Mouse (Mus musculus): ENCODE results near the gene Efcab2. TPM values are rescaled to one million over a fixed set of nuclear protein-coding genes. Genes with fewer than 3 reads are reported as not detected.
A peak's percentile ranks its signal among the peaks of the same experiment; 100 is the strongest.

The Efcab2 gene
- polyA plus RNA-seq, 1 experiment from 2014 or later = 7.2 TPM

DNA sequence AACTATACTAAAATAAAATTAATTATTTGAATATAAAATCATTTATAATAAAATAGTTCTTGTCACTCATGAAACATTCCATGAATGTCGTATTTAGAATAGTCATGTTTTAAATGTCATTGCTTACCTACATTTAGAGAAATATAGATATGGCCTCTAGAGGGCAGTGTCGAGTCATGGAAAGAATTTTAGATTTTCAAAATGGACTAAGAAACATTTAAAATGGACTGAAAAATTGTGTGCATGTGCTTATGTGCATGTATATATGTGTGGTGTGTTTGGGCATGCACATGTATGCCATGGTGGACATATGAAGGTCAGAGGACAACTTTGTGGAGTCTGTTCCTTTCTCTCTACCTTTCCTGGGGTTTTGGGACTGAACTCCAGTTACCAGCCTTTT is 62.4 kb downstream of the Efcab2 start:
- DNase-seq (ENCODE audit: low spot score) = peak; percentile 59

DNA sequence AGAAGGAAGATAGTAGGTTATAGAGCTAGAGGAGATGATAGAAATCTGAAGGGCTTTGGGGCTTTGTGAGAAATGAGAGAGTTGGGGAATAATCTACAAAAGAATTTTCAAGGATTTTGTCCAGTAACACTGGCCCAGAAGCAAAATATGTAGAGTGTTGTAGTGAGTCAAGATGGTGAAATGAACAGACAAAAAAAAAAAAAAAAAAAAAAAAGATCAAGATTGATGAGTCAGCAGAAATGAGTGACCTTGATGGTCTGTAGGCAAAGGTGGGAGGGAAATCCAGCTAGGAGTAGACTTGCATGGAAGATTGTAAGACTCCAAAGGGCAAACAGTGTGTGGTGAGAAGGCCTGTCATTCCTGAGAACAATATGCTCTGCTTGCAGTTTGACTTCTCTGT is 78.0 kb downstream of the Efcab2 start:
- DNase-seq (ENCODE audit: low spot score) = no peak

DNA sequence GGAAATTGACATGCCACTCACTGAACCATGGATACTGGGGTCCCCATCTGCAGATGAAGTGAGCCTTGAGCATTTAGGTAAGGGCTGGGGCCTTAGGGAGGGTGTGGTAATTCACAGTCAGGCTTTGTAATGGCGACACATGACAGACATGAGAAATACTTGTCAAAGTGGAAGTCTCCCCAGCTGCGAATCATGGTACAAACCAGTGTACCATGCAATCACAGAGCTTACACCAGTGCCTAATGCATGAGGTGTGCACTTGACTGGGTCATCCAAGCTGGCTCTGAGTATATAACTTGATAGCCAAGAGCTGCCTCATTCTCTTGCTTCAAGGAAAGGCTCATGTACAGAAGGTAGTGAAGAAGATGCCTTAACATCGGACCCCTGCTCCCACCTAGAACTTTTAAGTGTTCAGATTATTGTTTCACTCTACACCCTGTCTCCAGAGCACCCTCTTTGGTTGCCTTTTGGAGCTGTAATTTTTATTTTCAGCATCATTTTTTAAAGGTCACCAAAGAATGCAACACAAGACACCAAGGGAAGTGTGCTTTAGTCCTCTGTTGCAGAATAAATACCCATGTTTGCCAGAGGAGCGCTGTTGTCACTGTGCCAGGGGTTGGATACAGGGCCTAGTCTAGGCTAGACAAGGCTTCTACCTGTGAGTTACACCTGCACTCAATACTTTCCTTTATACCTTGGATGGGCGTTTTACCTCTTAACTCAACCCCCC is 79.4 kb downstream of the Efcab2 start:
- DNase-seq (ENCODE audit: low spot score) = no peak

DNA sequence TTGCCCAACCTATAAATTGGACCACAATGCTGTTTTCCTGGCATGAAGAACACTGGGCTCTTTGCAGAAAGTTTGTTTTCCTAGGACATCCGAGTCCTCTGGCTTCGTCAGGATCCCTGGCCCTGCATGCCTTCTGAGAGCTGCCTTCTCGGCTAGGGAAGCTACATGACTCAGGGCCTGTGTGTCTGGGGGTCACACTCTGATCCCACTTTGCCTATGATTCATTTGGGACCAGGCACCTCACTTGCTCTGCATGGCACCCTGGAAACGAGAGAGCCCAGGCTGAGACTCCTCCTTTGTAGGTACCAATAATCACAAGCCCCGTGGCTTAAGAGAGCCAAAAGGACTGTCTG is 80.0 kb downstream of the Efcab2 start:
- no peak for DNase-seq (ENCODE audit: low spot score)

DNA sequence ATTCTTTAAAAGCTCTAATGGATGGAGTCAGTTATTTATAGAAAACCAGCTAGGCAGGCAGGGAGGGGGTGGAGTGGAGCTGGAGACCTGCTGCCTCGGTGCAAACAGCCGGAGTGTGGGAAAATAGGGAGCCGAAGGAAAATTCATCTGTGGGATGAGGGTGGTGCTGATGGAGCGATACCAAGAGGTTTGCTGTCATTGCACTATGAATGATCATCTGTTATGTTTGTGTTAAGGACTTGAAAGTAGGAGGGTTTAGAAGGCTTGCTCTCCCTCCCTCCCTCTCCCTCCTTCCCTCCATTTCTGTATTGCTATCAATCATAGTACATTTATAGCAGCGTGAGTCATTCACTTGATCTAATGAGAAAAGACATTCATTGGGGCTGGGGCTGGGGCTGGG is 80.9 kb downstream of the Efcab2 start:
- no peak for DNase-seq (ENCODE audit: low spot score)

DNA sequence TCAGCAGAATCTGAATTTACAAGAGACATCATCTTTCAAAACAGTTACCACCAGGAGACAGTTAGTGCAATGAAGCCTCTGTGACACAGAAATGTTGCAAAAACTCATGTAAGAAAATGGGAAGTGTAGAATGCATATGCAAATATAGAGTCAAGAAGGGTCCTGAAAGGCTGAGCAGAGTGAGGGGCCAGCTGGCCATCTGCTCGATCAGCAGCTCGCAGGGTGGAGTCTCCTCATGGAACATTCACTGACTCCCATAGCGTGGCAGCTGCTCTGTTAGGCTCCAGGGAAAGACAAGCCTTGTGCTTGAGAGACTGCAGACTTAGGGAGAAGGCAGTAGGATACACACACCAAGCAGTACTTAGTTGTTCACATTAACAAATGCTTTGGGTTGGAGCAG is 83.2 kb downstream of the Efcab2 start:
- DNase-seq (ENCODE audit: low spot score) = no peak

DNA sequence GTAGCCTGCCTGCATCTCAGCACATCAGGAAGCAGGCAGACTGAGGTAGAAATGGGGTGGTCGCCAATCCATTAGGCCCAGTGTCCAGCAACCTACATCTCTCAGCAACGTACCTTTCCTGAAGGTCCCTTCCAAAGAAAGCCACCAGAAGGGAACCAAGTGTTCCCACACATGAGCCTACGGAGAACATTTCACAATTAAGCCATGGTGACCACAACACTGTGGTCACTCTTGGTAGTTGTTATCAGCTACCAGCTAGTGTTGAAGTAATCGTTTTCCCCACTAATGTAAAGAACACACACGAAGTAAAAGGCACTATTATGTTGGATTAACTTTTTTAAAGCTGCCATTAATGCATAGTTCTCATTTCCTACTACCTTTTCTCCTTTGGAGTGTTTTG is 85.8 kb downstream of the Efcab2 start:
- DNase-seq (ENCODE audit: low spot score) = no peak

DNA sequence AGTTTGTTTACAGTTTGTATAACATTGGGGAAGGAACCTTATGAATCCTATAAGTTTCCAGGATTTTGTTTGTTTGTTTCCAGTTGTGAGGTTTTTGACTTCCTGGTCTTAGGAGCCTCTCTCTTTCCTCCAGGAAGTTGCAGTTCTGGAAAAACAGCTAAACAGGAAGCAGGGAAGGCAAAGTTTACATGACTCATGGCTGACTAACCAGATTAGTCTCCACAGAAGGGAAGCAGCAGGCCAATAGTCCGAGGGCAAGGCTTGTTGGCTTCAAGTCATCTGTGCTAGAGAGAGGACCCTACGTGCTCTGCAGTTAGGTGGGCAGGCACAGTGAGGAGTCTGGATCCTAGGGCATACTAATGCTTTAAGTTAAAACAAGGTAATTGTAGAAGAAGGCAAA is 86.6 kb downstream of the Efcab2 start:
- no peak for DNase-seq (ENCODE audit: low spot score)

DNA sequence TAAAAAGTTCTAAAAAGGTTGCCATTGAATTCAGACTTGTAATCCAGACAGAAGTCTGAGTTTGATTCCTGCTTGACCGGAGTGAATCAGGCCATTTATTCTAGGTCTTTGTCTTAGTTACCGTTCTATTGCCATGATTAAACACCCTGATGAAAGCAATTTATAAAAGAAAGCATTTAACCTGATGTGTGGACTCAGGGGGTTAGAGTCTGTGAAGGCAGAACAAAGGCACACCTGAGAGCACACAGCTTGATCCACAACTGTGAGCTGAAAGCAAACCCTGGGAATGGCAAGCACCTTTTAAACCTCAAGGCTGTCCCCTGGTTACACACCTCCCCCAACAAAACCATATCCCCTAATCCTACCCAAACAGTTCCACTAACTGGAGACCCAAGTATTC is 90.3 kb downstream of the Efcab2 start:
- DNase-seq (ENCODE audit: low spot score) = no peak

DNA sequence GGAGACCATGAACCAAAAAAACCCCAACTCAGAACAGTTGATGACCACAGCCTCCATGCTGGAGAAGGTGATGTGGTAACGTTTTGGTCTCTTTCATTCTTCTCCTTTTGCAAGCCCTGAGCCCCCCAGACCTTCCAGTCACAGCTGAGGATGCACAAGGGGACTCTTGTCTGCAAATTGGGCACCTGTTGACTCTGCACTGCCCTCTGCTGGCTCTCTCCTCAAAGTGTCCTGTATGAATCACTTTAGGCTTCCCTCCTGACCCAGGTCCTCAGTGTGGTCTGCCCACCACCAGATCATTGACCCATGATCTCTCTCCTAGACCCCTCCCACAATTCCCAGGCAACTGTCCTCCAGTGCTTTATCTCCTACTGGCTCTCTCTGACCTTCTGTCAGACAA is 91.0 kb downstream of the Efcab2 start:
- peak; percentile 31 for DNase-seq (ENCODE audit: low spot score)

DNA sequence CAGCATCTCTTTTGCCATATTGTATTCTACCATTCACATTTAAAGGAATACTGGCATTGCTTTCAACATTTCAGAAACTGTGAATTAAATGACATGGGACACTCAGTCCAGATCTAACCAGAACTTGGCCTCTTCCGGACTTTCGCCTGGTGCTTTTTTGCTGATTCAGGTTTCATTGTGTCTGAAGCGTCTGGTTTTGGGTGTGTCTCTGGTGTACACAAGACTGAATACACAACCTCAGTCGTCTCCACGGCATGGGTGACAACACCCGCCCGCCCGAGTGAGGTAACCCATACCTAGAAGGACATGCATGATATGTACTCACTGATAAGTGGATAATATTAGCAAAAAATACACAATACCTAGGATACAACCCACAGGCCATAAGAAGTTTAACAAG is 101.1 kb downstream of the Efcab2 start:
- no peak for DNase-seq (ENCODE audit: low spot score)

DNA sequence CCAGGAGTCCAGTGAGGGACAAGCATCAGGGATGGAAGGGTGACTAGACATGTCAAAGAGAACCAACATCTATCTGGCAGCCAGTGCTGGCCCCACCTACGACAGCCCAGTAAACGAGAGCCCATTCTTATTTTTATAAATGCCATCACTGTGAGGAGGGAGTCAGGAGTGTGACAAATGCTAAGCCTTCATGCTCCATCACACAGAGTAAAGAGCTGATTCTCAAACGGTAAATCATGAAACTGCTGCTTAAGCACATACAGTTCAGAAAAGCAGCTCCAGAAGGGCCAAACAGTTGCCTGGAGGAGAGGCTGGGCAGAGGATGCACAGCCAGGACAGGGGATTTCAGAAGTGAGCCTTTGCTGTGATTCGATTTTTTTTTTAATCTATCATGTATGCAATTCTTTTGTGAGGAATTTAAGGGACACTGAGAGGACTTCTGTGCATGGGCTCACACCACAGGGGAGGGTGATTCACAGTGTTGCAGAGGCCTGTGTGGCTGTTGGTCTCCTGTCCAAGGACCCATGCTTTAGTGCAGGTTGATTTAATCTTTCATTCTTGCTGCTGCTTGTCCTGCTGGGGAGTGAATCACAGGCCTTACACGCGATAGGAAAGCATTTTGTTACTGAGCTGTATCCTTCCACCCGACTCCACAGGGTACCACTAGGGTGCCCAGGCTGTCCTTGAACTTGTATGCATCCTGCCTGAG is 106.6 kb downstream of the Efcab2 start:
- no peak for DNase-seq (ENCODE audit: low spot score)

DNA sequence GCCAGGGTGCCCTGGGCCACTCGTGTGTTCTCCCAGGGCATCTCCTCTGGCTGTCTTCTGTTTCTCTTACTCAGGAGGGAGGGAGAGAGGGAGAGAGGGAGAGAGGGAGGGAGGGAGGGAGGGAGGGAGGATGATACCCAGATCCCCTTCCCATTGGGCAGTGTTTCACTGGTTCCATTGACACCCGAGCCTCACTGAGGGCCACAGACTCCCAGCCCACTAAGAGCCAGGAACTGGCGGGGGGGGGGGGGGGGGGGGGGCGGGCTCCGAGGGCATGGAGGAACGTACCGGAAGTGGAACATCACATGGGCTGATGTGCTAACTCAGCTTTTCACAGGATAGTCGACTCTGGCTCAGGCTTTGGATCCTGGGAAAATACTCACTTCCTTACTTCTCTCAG is 108.1 kb downstream of the Efcab2 start:
- DNase-seq (ENCODE audit: low spot score) = no peak

DNA sequence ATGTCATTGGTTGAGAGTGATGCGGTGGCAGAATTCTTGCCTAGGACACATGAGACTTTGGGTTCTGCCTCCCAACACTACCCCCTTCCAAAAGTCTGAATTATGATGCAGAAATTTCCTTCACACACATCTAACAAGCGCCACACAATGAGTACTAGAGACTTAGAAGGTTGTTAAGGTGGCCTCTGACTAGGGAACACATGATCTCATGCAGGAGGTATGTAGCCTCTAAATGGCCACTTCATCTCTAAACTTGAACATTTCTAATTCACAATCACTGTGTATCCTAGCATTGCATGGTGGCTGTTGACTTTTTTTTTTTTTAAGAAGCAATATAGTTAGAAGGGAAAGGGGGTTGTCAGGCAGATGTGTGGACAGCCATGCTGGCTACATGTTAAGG is 110.0 kb downstream of the Efcab2 start:
- no peak for DNase-seq (ENCODE audit: low spot score)

DNA sequence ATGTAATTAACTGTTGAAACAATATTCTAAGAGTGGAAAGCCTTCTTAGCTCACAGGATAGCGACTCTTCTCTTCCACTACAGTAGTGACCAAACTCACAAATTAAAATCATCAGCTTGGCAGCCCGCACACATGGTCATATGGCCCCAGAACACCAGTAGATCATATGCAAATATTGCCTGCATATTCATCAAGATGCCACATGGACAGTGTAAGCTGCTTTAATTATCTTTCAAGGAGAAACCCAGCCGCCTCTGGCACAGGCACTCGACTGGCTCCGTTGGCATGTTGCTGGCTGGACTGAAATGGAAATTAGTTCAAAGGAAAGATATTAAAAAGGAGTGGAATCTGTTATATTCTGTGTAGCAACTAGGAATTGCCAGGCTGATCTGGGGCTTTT is 116.5 kb downstream of the Efcab2 start:
- no peak for DNase-seq (ENCODE audit: low spot score)

DNA sequence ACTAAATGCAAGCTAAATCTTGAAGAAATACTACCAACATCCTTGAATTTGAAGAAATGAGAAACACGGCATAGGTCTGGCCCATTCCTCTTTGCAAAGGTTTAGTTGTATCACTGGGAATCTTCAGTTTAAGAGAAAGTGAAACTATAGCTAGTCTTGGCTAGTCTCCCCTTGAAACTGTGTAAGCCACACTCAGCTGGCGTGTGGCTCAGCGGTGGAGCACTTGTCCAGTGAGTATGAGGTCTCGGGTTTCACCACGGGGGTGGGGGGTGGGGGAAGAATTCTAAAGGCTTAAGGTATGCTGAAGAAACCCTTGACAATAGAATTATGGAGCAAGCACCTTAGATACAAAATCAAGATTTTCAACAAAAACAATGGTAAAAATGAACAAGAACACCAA is 117.3 kb downstream of the Efcab2 start:
- DNase-seq (ENCODE audit: low spot score) = no peak

DNA sequence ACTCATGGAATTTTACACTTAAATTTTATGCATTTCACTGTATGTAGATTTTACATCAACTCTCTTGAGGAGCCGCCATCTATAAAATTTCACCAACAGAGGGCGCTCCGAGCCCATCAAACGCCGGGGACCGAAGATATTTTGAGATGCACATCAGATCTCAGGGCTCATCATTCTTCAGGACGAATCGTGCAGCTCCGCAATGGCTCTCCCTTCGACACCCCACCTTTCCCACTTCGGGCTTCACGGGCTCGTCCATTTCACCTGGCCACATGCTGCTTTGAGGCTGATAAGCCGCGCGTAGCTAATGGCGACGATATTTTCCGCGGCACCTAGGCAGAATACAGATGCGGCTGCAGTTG is 121.3 kb downstream of the Efcab2 start:
- peak; percentile 84 for DNase-seq (ENCODE audit: low spot score)

DNA sequence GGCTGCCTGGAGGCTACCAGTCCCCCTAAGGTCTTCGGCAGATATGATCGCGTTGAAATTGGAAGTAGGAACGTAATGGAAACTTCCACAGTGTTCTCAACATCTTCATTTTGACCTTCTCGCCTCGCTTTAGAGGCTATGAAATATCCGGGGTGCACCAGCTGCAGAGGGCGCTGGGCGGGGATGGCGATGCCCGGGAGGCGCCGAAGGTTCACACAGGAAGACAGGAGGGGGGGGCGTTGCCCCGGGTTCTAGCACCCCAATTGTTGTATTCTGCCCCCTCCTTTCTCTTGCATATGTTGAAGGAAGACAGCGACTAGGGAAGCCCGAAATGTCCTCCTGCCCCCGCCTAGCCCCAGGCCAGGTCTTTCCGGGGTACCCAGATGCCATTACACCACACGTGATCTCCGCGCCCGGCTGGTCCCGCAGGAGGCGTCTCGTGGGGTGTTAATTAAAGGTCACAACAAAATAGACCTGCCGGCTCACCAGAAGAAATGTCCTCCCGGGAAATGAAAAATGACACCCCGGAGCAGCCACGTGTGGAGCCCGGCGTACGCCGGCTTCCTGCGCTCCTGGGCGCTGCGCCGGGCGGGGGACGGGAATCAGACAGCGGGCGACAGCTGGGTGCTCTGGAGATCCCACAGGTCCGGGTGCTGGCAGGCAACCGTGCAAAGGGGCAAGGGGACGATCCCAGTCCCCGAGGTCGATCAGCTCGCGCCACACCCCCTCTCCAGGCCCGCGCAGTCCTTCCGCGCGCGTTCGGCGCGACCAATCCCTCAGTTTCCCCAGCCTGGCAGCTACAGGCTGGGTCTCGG is 121.9 kb downstream of the Efcab2 start:
- peak; percentile 2 for DNase-seq (ENCODE audit: low spot score)

DNA sequence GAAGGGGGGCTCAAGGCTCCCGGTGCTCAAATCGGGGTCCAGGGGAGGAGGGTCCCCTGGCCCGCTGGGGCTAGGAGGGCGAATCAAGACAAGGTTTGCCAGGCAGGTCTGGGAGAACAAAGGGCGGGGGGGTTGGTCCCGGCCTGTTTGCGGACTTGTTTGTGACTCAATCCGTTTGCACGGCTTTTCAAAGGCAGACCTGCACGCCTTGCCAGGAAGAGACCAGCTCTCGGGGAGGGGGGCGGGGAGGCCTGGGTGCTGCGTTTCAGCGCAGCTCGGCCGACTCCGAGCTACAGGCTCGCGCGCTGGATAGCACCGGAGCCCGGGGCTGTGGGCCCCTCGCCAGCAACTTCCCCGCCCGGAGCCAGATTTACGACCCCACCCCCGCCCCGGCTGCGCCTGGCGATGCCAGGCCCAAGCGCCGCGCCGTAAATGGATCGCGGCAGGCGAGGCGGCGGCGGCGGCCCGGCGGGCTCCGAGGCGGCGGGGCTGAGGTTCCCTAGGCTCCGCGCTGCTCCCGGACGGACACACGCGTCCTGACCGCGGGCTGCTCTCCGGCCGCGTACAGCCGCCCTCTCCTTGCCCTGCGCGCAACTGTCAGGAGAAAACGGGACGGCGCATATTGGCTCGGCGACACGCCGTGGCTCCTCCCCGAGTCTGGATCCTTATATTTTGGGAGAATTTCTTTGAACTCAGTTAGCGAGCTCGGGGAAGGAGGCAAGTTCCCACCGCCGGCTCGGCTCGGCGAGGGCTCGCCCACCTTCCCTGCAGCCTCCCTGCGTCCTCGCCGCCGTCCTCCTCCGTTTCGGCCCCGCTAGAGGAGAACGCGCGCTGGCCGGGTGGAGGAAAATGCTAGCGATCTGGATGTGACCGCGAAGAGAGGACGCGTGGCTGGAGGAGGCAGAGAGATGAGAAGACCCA is 122.8 kb downstream of the Efcab2 start, which contains the start of gene Kif26b:
TSS of gene Kif26b (plus strand) at position 695 of the 921 bp plus-strand sequence.
- peak; percentile 19 for DNase-seq (ENCODE audit: low spot score)

DNA sequence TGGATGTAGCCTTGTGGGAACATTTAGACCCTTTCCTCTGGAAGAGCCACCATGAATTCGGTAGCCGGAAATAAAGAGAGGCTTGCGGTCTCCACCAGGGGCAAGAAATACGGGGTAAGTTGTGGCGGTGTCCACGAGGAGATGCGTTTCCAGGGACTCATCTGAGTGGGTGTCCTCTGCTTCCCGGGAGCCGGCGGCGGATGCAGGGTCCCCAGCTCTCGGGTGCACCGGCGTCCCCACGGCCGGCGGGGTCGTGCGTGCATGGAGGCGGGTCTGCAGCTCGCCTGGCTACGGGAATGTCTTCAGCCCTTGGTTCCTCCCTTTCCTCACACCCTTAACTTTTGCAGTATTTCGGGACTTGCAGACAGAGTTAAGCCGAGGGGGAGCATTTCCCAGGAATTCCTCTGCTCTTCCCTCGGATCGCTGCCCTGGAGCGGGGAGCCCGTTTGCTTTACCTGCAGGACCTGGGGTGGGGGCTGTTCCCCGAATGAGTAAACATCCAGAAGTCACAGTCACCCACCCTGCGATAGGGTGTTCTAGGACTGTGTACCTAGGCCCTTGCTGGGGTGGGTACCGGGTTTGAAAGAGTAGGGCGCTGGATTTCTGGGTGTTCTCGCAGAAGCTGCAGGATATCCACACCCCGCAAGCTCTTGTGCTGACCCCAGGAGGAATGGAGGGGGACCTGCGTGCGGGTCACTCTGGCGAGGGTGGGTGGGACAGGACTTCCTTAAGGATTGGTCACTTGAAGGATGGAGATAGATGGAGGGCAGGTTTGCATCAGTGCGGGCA is 123.8 kb downstream of the Efcab2 start:
- peak; percentile 5 for DNase-seq (ENCODE audit: low spot score)
